Mouse (Mus musculus) adrenal gland, adult 8-10 months (tissue): ENCODE data around the gene Pwwp2b. TPM values are rescaled to one million over a fixed set of nuclear protein-coding genes. Genes with fewer than 3 reads are reported as not detected.
A peak's percentile ranks its signal among the peaks of the same experiment; 100 is the strongest.

Experiments used
- DNase-seq: peaks from one replicate; pipeline ENCODE4 v3.0.0; 2022
- total RNA-seq, 4 experiments: library from RNA; stranded (reverse); gene quantifications; 2 replicates each; pipeline ENCODE4 v1.2.4; 2022

The Pwwp2b gene
- total RNA-seq, 4 experiments from 2014 or later = 13.5 to 20.4 (median 17.0) TPM

- DNase-seq = peak; percentile 86
These were observed 52.1 kb downstream of the Pwwp2b start for GRCm38 (mm10) chr7:139300423-139300822.

- no peak for DNase-seq
These were observed 53.2 kb downstream of the Pwwp2b start for GRCm38 (mm10) chr7:139301505-139301904.

GRCm38 (mm10) chr7:139302314-139302713, 54.0 kb downstream of the Pwwp2b start:
- DNase-seq = no peak

GRCm38 (mm10) chr7:139303280-139304011, 55.2 kb downstream of the Pwwp2b start:
- peak; percentile 77 for DNase-seq

- DNase-seq = no peak
These were observed 56.0 kb downstream of the Pwwp2b start for GRCm38 (mm10) chr7:139304322-139304721.

- DNase-seq = no peak
These were observed 58.8 kb downstream of the Pwwp2b start for GRCm38 (mm10) chr7:139307056-139307455.

GRCm38 (mm10) chr7:139308140-139308895, 60.0 kb downstream of the Pwwp2b start:
- DNase-seq = no peak

- DNase-seq = no peak
These were observed 60.8 kb downstream of the Pwwp2b start for GRCm38 (mm10) chr7:139309106-139309505.

GRCm38 (mm10) chr7:139310487-139310951, 62.2 kb downstream of the Pwwp2b start:
- peak; percentile 75 for DNase-seq

GRCm38 (mm10) chr7:139312686-139313085, 64.4 kb downstream of the Pwwp2b start:
- peak; percentile 56 for DNase-seq

GRCm38 (mm10) chr7:139313413-139313812, 65.1 kb downstream of the Pwwp2b start:
- no peak for DNase-seq

GRCm38 (mm10) chr7:139314716-139315115, 66.4 kb downstream of the Pwwp2b start:
- DNase-seq = no peak

GRCm38 (mm10) chr7:139319006-139319411, 70.7 kb downstream of the Pwwp2b start:
- no peak for DNase-seq

Other genes with a start within 250 kb of the Pwwp2b start
- 1 to 10 TPM; 1.1 to 3.2 (median 2.5) TPM for gene Dpysl4, start 162.5 kb upstream of the Pwwp2b start, total RNA-seq
- 10 to 100 TPM in 1 of 4 experiments, 1 to 10 TPM in 3; 6.5 to 10.4 (median 7.7) TPM for gene Lrrc27, start 35.5 kb upstream of the Pwwp2b start, total RNA-seq
- gene Stk32c, start 35.2 kb upstream of the Pwwp2b start, total RNA-seq = 1 to 10 TPM; 4.0 to 6.7 (median 5.4) TPM
- 10 to 100 TPM; 85.2 to 98.8 (median 89.6) TPM for gene Inpp5a, start 140.6 kb downstream of the Pwwp2b start, total RNA-seq